Mouse (Mus musculus) Patski (cell line): ENCODE data around the gene Spint1. TPM values are rescaled to one million over a fixed set of nuclear protein-coding genes. Genes with fewer than 3 reads are reported as not detected.

Experiments used
- ATAC-seq: fragments of 100-300 bp; one replicate; pipeline ENCODE4 v1.8.0; 2021
- CTCF ChIA-PET: fragments of 350-600 bp; sonication (Branson Sonifier 250); formaldehyde crosslinking; loops from one replicate; lab custom pipeline; 2022; ENCODE audit warnings: inconsistent platforms; lab: Charles Lee
- POLR2A ChIA-PET: fragments of 350-600 bp; sonication (Branson Sonifier 250); formaldehyde crosslinking; loops from one replicate; lab custom pipeline; 2022; ENCODE audit warnings: antibody characterized with exemption, inconsistent platforms; lab: Charles Lee
- DNase-seq: peaks from one replicate; pipeline ENCODE4 v3.0.0-alpha.2; 2011; ENCODE audit warnings: low read depth, low spot score
- H3K27me3 ChIP-seq: fragments of 371-371 bp; one replicate; pipeline ENCODE4 v1.5.1; 2021
- CTCF ChIP-seq: fragments of 100-300 bp; IDR thresholded peaks from one replicate; pipeline ENCODE4 v1.5.1; 2021
- in situ Hi-C: fragments of 300-500 bp; cut with MboI; formaldehyde crosslinking; loops from 3 replicates; pipeline ENCODE4 v1.11.1; 2018; ENCODE audit warnings: low pct_unique_long_range_greater_than_20kb, mixed read lengths
- polyA plus RNA-seq: library from polyadenylated mRNA; unstranded; gene quantifications from one replicate; pipeline ENCODE4 v1.2.3, GENCODE M21; 2021

Spint1 gene
- polyA plus RNA-seq, 1 experiment from 2014 or later = 4.5 TPM

GRCm38 (mm10) chr2:119289014-119289416 is 51.9 kb downstream of the Spint1 start:
- ATAC-seq = no peak
- no peaks in the 10 kb centered on the region for H3K27me3 ChIP-seq
- DNase-seq = no peak
- POLR2A ChIA-PET = interaction anchor here (1.6 kb wide), 1 partner anchor 25 kb away, joined by 4 read pairs; no protein-coding TSS in a partner anchor
- in situ Hi-C loops = loop anchor here (5.0 to 10.0 kb wide), 2 partner anchors 37 to 84 kb away; partner anchors contain the start of genes Dnajc17 and Zfyve19
- CTCF ChIA-PET = interaction anchor here (0.7 to 4.6 kb wide), 14 partner anchors 10 to 189 kb away, joined by 3 to 82 read pairs (median 4); partner anchors contain the start of gene Ino80
- no peak for TF ChIP-seq CTCF

DNA sequence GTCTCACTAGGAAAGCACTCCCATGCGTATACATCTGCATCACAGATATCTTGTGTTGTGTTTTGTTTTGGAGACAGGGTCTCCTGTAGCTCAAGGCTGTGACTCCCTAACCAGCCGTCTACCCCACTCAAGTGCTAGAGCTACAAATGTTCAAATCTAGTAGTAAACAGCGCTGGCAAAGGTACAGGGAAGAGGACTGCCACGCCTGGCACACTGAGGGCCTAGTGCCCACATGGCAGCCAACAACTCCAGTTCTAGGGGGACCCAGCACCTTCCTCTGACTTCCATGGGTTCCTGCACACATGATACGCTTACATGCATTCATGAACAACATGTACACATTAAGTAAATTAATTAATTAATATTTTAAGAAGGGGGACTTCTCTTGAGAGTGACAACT is 55.1 kb downstream of the Spint1 start:
- DNase-seq (no peak), ATAC-seq (no peak)
- H3K27me3 ChIP-seq = no peaks in the 10 kb centered on the region
- in situ Hi-C loops = loop anchor here (10.0 kb wide), 1 partner anchor 133 kb away; no protein-coding TSS in a partner anchor
- CTCF ChIA-PET = no interaction called here
- POLR2A ChIA-PET = interaction anchor here (0.6 kb wide), 1 partner anchor 450 kb away, joined by 4 read pairs; the partner anchor contains the start of gene Itpka
- TF ChIP-seq CTCF = no peak

DNA sequence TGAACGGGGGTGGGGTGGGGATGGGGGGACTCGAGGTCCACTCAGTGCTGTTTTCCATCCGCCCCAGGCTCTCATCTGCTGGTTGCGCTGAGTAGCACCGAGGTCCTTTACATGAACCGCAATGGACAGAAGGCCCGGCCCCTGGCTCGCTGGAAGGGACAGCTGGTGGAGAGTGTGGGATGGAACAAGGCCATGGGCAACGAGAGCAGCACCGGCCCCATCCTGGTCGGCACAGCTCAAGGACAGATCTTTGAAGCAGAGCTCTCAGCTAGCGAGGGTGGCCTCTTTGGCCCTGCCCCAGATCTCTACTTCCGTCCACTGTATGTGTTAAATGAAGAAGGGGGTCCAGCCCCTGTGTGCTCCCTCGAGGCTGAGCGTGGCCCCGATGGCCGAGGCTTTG is 55.7 kb downstream of the Spint1 start:
- ATAC-seq (no peak), DNase-seq (no peak)
- in situ Hi-C loops = loop anchor here (10.0 kb wide), 1 partner anchor 132 kb away; no protein-coding TSS in a partner anchor
- no peaks in the 10 kb centered on the region for H3K27me3 ChIP-seq
- TF ChIP-seq CTCF = no peak
- CTCF ChIA-PET = no interaction called here
- POLR2A ChIA-PET = no interaction called here

DNA sequence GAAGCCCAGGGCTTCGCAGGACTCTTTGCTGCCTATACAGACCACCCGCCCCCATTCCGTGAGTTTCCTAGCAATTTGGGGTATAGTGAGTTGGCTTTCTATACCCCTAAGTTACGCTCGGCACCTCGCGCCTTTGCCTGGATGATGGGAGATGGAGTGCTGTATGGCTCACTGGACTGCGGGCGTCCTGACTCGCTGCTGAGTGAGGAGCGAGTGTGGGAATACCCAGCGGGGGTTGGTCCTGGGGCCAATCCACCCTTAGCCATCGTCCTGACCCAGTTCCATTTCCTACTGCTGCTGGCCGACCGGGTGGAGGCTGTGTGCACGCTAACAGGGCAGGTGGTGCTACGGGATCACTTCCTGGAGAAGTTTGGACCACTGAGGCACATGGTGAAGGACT is 56.1 kb downstream of the Spint1 start:
- in situ Hi-C loops = loop anchor here (10.0 kb wide), 1 partner anchor 131 kb away; no protein-coding TSS in a partner anchor
- CTCF ChIA-PET = no interaction called here
- H3K27me3 ChIP-seq = no peaks in the 10 kb centered on the region
- ATAC-seq = no peak
- DNase-seq = no peak
- POLR2A ChIA-PET = no interaction called here
- TF ChIP-seq CTCF = no peak

- in situ Hi-C loops = loop anchor here (10.0 kb wide), 1 partner anchor 131 kb away; no protein-coding TSS in a partner anchor
- DNase-seq = no peak
- no peak for TF ChIP-seq CTCF
- H3K27me3 ChIP-seq = no peaks in the 10 kb centered on the region
- POLR2A ChIA-PET = interaction anchor here (0.6 kb wide), 1 partner anchor 26 kb away, joined by 3 read pairs; no protein-coding TSS in a partner anchor
- CTCF ChIA-PET = no interaction called here
- ATAC-seq = no peak
Observed at GRCm38 (mm10) chr2:119293776-119294390, 56.7 kb downstream of the Spint1 start.

GRCm38 (mm10) chr2:119294411-119294810 is 57.2 kb downstream of the Spint1 start:
- in situ Hi-C loops = loop anchor here (10.0 kb wide), 1 partner anchor 130 kb away; no protein-coding TSS in a partner anchor
- POLR2A ChIA-PET = interaction anchor here (0.6 kb wide), 2 partner anchors 27 to 30 kb away, joined by 3 to 7 read pairs; no protein-coding TSS in a partner anchor
- no peak for TF ChIP-seq CTCF
- CTCF ChIA-PET = no interaction called here
- ATAC-seq (no peak), DNase-seq (no peak)
- no peaks in the 10 kb centered on the region for H3K27me3 ChIP-seq

DNA sequence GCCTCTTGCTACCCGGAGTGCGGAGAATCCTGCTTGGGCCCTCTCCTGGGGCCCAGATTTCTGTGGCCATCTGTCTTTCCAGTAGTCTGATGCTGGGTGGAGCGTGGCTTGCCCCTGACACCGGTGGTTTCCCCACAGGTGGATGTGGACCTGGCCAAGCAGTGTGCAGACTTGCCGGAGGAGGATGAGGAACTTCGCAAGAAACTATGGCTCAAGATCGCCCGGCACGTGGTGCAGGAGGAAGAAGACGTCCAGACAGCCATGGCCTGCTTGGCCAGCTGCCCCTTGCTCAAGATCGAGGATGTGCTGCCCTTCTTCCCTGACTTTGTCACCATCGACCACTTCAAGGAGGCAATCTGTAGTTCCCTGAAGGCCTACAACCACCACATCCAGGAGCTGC is 59.6 kb downstream of the Spint1 start:
- ATAC-seq = no peak
- DNase-seq = no peak
- POLR2A ChIA-PET = no interaction called here
- in situ Hi-C loops = loop anchor here (5.0 to 10.0 kb wide), 3 partner anchors 106 to 226 kb away; no protein-coding TSS in a partner anchor
- H3K27me3 ChIP-seq = no peaks in the 10 kb centered on the region
- CTCF ChIA-PET = interaction anchor here (1.3 to 2.5 kb wide), 2 partner anchors 47 to 117 kb away, joined by 5 to 26 read pairs; no protein-coding TSS in a partner anchor
- no peak for TF ChIP-seq CTCF

- TF ChIP-seq CTCF = no peak
- no peaks in the 10 kb centered on the region for H3K27me3 ChIP-seq
- ATAC-seq = no peak
- POLR2A ChIA-PET = no interaction called here
- in situ Hi-C loops = loop anchor here (5.0 to 10.0 kb wide), 3 partner anchors 105 to 225 kb away; no protein-coding TSS in a partner anchor
- CTCF ChIA-PET = interaction anchor here (0.8 to 4.4 kb wide), 5 partner anchors 17 to 124 kb away, joined by 3 to 26 read pairs (median 15); partner anchors contain the start of gene Dll4
- no peak for DNase-seq
Observed at GRCm38 (mm10) chr2:119297506-119297905, 60.3 kb downstream of the Spint1 start.

DNA sequence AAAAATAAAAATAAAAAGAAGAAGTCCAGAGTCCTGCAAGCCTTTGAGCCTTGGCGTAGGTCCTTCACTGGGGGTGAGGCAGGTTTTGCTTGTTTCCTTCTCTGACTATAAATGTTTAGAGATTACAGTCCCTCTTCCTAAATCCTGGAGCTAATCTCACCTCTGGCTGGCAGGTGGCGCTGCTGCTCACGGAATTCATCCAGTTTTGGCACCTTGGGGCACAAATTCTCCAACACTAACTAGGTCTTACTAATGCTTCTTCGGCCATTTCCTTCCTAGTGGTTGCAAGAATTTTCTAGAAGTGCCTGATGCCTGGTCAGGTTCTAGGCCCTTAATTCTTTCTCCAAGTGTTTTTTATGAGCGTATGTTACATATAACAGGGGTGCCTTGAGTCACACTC is 61.2 kb downstream of the Spint1 start:
- CTCF ChIA-PET = interaction anchor here (2.5 to 4.4 kb wide), 3 partner anchors 16 to 116 kb away, joined by 15 to 26 read pairs (median 23); partner anchors contain the start of gene Dll4
- ATAC-seq (no peak), DNase-seq (no peak)
- POLR2A ChIA-PET = no interaction called here
- no peaks in the 10 kb centered on the region for H3K27me3 ChIP-seq
- no peak for TF ChIP-seq CTCF
- in situ Hi-C loops = loop anchor here (5.0 to 10.0 kb wide), 3 partner anchors 104 to 224 kb away; no protein-coding TSS in a partner anchor

DNA sequence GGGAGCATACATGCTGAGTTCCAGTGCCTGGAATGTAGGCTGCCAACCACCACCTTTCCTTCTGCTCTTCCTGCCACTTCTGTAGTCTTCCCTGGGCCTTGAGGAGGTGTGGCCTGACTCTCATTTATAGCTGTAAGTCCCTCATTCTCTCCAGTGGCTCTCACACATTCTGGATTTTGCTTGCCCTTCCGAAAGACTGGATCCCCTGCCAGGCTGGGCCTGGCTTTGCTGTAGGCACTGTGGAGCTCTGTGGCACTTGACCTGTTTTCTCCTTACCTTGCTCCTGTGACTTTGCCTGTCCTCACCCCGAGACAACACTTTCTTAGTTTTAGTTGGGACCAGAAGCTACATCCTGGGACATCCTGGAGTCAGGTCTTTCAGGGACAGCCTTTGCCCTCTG is 61.7 kb downstream of the Spint1 start:
- ChIA-PET POLR2A (interaction anchor here (1.2 kb wide), 1 partner anchor 20 kb away, joined by 4 read pairs; no protein-coding TSS in a partner anchor), CTCF (interaction anchor here (0.7 to 4.4 kb wide), 7 partner anchors 9 to 115 kb away, joined by 3 to 26 read pairs (median 9); partner anchors contain the start of genes Dll4 and Vps18)
- ATAC-seq (no peak), DNase-seq (no peak)
- H3K27me3 ChIP-seq = no peaks in the 10 kb centered on the region
- in situ Hi-C loops = loop anchor here (5.0 to 10.0 kb wide), 3 partner anchors 103 to 223 kb away; no protein-coding TSS in a partner anchor
- no peak for TF ChIP-seq CTCF

Other genes with a start within 250 kb of the Spint1 start
- gene Ccdc32, start 208.0 kb upstream of the Spint1 start, polyA plus RNA-seq = 26.6 TPM
- gene Rpusd2, start 202.6 kb upstream of the Spint1 start, polyA plus RNA-seq = 5.2 TPM
- gene Knl1, start 190.2 kb upstream of the Spint1 start, polyA plus RNA-seq = 9.3 TPM
- gene Rad51, start 124.6 kb upstream of the Spint1 start, polyA plus RNA-seq = 24.6 TPM
- 31.7 TPM for gene Rmdn3, start 80.3 kb upstream of the Spint1 start, polyA plus RNA-seq
- gene Gchfr, start 69.6 kb upstream of the Spint1 start, polyA plus RNA-seq = 27.5 TPM
- 6.4 TPM for gene Gm14137, start 62.9 kb upstream of the Spint1 start, polyA plus RNA-seq
- gene Zfyve19, start 28.7 kb upstream of the Spint1 start, polyA plus RNA-seq = 40.4 TPM
- gene Dnajc17, start 28.6 kb upstream of the Spint1 start, polyA plus RNA-seq = 18.6 TPM
- gene Ppp1r14d, start 7.5 kb upstream of the Spint1 start, polyA plus RNA-seq = not detected
- gene Rhov, start 33.9 kb downstream of the Spint1 start, polyA plus RNA-seq = 2.2 TPM
- 25.3 TPM for gene Vps18, start 51.4 kb downstream of the Spint1 start, polyA plus RNA-seq
- gene Dll4, start 88.4 kb downstream of the Spint1 start, polyA plus RNA-seq = 3.2 TPM
- 34.2 TPM for gene Chac1, start 113.9 kb downstream of the Spint1 start, polyA plus RNA-seq
- 17.7 TPM for gene Ino80, start 240.3 kb downstream of the Spint1 start, polyA plus RNA-seq